Mouse (Mus musculus) T-cell, adult 2 months (primary cell): ENCODE results near the gene Mrs2.
A peak's percentile ranks its signal among the peaks of the same experiment; 100 is the strongest.
"Not testable (repeated sequence)": the region's sequence is repeated elsewhere in the genome, so short reads cannot be mapped to it uniquely, and the experiment has no call there.

Experiments
- DNase-seq: peaks from one replicate; pipeline ENCODE4 v3.0.0; 2022; ENCODE audit warnings: low spot score

The Mrs2 gene

GRCm38 (mm10) chr13:24977820-24978342 is 42.3 kb downstream of the Mrs2 start:
- DNase-seq, result no peak

GRCm38 (mm10) chr13:24976384-24976783 is 43.8 kb downstream of the Mrs2 start:
- no peak for DNase-seq

- not testable (repeated sequence) for DNase-seq
Measured at GRCm38 (mm10) chr13:24971776-24972175, 48.4 kb downstream of the Mrs2 start.

GRCm38 (mm10) chr13:24965846-24966201 is 54.4 kb downstream of the Mrs2 start:
- no peak for DNase-seq

GRCm38 (mm10) chr13:24965130-24965845 is 54.9 kb downstream of the Mrs2 start:
- peak; percentile 29 for DNase-seq

GRCm38 (mm10) chr13:24962119-24962518 is 58.1 kb downstream of the Mrs2 start:
- no peak for DNase-seq

- no peak for DNase-seq
Measured at GRCm38 (mm10) chr13:24960084-24960483, 60.1 kb downstream of the Mrs2 start.

GRCm38 (mm10) chr13:24958671-24959070 is 61.5 kb downstream of the Mrs2 start:
- DNase-seq, result no peak

- no peak for DNase-seq
Measured at GRCm38 (mm10) chr13:24955500-24955899, 64.7 kb downstream of the Mrs2 start.

- no peak for DNase-seq
Measured at GRCm38 (mm10) chr13:24955091-24955490, 65.1 kb downstream of the Mrs2 start.

GRCm38 (mm10) chr13:24952659-24953058 is 67.5 kb downstream of the Mrs2 start:
- no peak for DNase-seq

- DNase-seq, result no peak
Measured at GRCm38 (mm10) chr13:24948870-24949269, 71.3 kb downstream of the Mrs2 start.

- no peak for DNase-seq
Measured at GRCm38 (mm10) chr13:24947158-24947557, 73.0 kb downstream of the Mrs2 start.

- no peak for DNase-seq
Measured at GRCm38 (mm10) chr13:24945567-24945966, 74.6 kb downstream of the Mrs2 start.

- DNase-seq, result no peak
Measured at GRCm38 (mm10) chr13:24943303-24943702, 76.9 kb downstream of the Mrs2 start.

GRCm38 (mm10) chr13:24942512-24943282 is 77.5 kb downstream of the Mrs2 start, which contains the start of gene Gpld1:
Gene Gpld1, plus strand, starts transcription at chr13:24943152.
- DNase-seq, result no peak

GRCm38 (mm10) chr13:24939472-24939871 is 80.7 kb downstream of the Mrs2 start:
- DNase-seq, result no peak

GRCm38 (mm10) chr13:24938683-24939082 is 81.5 kb downstream of the Mrs2 start:
- DNase-seq, result peak; percentile 58

GRCm38 (mm10) chr13:24937839-24938166 is 82.4 kb downstream of the Mrs2 start:
- DNase-seq, result no peak
